Mouse (Mus musculus): ENCODE measurements at regions not wholly inside any gene's neighbourhood (a gene's known extent, or its start where the extent isn't known, plus 50 kb on each side); places are given as distances from the start of the nearest gene placed in this dataset.
A peak's percentile ranks its signal among the peaks of the same experiment; 100 is the strongest.

DNA sequence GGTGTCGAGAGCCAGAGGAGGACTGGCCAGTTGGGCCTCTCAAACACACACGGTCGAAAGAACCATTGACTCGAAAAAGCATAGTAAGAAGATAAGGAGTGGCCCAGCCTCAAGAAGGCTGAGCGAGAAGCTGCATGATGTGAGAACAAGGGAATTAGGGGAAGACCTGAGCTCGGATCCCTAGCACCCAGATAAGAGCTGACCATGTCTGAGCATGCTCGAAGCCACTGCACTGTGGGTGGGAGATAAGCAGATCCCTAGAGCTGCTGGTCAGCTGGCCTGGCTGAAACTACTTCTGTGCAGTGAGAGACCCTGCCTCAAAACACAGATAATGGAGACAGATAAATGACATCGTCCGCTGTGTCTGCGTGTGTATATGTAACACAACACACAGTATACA lies 111.8 kb upstream of the Tmem189 start:
- no peaks in the 10 kb centered on the region for H3K36me3 ChIP-seq (replicated peaks; ENCODE audit: low read length)
- no peaks in the 10 kb centered on the region for H3K9me3 ChIP-seq
- peaks cover 49% of the 10 kb centered on the region for H3K27me3 ChIP-seq (replicated peaks)
- peak overlapping the region; percentile 59 for H3K4me3 ChIP-seq (replicated peaks)
- TF ChIP-seq FLI1 (IDR thresholded peaks at IDR 0.05; ENCODE audit: low read length) (no peak), GATA1 (IDR thresholded peaks at IDR 0.05; ENCODE audit: borderline replicate concordance, low read length) (no peak)
- H3K4me1 ChIP-seq, result peaks cover 84% of the 10 kb centered on the region

DNA sequence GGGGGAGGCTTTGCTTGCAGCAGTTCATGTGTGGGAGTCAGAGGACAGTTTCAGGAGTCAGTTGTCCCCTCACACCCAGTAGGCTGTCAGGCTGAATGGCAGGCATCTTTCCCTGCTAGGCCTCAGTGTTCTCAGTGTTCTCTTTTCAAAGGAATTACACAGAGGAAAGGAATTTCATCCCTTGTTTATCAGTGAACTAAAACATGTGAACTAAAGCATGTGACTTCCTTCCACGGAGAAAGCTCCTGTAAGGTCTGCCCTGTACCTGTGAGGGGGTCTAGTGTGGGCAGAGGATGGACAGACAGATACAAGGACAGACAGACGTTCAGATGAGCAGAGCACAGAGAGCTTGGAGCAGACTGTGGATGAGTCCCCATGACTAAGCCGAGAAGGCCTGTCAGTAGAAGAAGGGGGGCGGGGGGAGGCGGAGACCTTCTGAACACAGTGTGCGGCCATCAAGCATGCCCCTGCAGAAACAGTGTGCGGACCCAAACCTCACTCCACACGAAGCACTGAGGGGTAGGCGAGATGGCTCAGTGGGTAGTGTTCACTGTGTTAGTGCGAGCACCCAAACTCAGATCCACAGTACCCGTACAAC lies 111.1 kb upstream of the Tmem189 start:
- Histone ChIP-seq H3K9me3 (no peaks in the 10 kb centered on the region), H3K36me3 (replicated peaks; ENCODE audit: low read length) (no peaks in the 10 kb centered on the region), H3K4me3 (replicated peaks) (peak overlapping the region; percentile 73), H3K27me3 (replicated peaks) (peaks cover 49% of the 10 kb centered on the region), H3K4me1 (peaks cover 84% of the 10 kb centered on the region)
- TF ChIP-seq GATA1 (IDR thresholded peaks at IDR 0.05; ENCODE audit: borderline replicate concordance, low read length) (no peak), FLI1 (IDR thresholded peaks at IDR 0.05; ENCODE audit: low read length) (no peak)

DNA sequence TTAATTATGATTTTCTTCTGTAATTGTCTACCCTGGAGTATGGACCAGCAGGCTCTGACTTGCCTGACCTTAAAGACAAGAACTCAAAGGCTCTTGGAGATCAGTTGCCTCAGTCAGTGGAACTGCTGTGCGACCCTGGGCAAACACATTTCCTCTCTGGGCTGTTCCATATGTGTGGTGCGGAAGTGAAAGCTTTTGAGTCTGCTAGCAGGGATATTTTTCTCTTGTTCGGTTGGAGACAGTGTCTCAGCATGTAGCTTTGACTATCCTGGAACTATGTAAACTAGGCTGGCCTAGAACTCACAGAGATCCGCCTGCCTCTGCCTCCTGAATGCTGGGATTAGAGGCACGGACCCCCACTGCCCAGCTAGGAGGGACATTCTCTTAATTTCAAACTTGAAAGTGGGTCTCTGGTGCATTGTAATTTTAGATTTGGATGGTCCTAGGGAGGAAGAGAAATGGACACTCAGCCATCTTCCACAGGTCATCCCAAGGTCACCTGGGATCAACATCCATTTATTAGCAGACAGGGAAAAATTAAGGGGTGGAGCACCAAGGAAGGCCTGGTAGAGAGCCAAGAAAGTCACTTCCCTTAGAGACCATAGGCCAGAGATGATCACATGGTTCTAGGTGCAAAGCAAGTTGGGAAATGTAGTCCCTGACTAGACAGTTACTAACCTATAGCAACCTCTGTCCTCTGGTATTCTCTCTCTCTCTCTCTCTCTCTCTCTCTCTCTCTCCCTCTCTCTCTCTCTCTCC lies 110.2 kb upstream of the Tmem189 start:
- no peaks in the 10 kb centered on the region for H3K36me3 ChIP-seq (replicated peaks; ENCODE audit: low read length)
- no peaks in the 10 kb centered on the region for H3K9me3 ChIP-seq
- TF ChIP-seq FLI1 (IDR thresholded peaks at IDR 0.05; ENCODE audit: low read length), result no peak
- no peak for TF ChIP-seq GATA1 (IDR thresholded peaks at IDR 0.05; ENCODE audit: borderline replicate concordance, low read length)
- peaks cover 49% of the 10 kb centered on the region for H3K27me3 ChIP-seq (replicated peaks)
- H3K4me3 ChIP-seq (replicated peaks), result no peak overlapping the region
- H3K4me1 ChIP-seq, result peaks cover 82% of the 10 kb centered on the region

DNA sequence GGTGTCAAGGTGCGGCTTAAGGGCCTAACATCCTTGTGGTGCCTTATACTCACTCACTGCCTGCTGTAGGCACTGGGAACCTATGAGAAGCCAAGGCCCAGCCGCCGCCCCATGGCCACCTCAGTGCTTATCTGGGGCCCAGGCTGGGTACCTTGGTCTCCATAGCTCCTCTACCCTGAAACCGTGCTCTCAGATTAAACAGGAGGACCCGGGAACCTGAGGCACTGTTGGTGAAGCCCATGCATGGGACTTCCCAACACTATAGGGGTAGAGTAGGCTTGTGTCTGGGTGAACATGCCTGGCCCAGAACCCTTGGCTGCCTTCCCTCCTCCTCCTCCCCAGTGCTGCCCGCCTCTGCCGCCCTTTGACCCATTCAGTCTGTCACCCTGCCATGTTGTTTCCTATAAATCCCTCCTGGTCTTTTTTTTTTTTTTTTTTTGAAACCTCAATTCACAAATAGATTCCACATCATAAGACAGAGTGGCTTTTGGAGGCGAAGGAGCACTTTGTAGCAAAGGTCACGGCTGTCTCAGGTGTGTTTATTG lies 109.4 kb upstream of the Tmem189 start:
- H3K36me3 ChIP-seq (replicated peaks; ENCODE audit: low read length), result no peaks in the 10 kb centered on the region
- peaks cover 3% of the 10 kb centered on the region; the same call in 1 of the 2 replicates for H3K9me3 ChIP-seq
- peaks cover 79% of the 10 kb centered on the region for H3K4me1 ChIP-seq
- peak overlapping the region; percentile 33 for H3K4me3 ChIP-seq (replicated peaks)
- peaks cover 50% of the 10 kb centered on the region for H3K27me3 ChIP-seq (replicated peaks)
- TF ChIP-seq FLI1 (IDR thresholded peaks at IDR 0.05; ENCODE audit: low read length), result no peak
- TF ChIP-seq GATA1 (IDR thresholded peaks at IDR 0.05; ENCODE audit: borderline replicate concordance, low read length), result no peak

DNA sequence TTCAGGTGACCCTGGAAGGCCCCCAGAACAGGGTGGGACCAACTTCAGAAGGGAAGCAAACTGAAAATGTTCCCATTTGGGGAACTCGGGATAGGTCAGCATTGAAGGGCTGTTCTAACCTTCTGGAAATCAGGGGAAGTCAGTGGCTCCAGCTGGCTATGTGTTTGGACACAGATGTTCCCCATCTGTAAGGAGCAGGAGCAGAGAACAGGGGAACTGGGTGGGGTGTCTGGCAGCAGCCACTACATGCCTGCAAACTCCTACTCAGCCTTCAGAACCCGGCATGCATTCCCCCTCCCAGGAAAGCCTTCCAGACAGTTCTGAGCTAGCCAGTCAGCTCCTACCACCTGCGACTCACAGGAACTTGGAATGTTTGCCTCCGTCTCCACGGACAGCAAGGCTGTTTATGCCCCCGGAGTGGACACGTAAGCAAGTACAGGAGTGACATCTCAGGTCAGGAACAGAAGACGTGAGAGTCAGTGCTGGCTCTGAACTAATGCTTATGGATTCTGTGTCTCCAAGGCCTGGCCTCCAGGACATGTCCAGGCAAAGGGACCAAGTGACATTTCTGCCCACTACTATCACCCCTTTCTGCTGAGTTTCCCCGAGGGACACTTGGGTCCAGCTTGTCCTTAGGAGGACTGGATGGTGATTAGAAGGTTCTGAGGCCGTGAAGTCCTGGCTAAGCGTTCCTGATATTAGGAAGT lies 108.6 kb upstream of the Tmem189 start:
- no peaks in the 10 kb centered on the region for H3K36me3 ChIP-seq (replicated peaks; ENCODE audit: low read length)
- peaks cover 48% of the 10 kb centered on the region for H3K27me3 ChIP-seq (replicated peaks)
- no peak for TF ChIP-seq FLI1 (IDR thresholded peaks at IDR 0.05; ENCODE audit: low read length)
- no peak for TF ChIP-seq GATA1 (IDR thresholded peaks at IDR 0.05; ENCODE audit: borderline replicate concordance, low read length)
- H3K9me3 ChIP-seq, result peaks cover 6% of the 10 kb centered on the region; the same call in 1 of the 2 replicates
- peaks cover 76% of the 10 kb centered on the region for H3K4me1 ChIP-seq
- H3K4me3 ChIP-seq (replicated peaks), result no peak overlapping the region

DNA sequence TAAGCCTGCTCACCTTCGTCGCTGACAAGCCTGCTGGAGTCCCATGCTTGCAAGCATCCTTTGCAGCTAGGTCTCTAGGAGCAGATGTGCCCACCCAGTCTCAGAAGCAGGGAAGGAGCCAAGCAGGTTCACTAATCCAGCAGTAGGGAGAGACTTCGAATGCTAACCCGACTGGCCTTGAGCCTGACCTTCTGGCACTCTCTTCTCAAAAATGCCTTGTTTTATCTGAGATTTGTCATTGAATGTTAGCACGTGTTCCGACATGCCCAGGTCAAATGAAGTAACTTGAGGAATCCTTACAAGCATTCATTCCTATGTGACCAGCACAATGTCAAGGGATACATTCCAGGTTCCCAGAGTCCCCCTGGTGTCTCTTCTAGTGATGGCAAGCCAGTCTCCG lies 105.9 kb upstream of the Tmem189 start:
- Histone ChIP-seq H3K4me1 (peaks cover 58% of the 10 kb centered on the region), H3K27me3 (replicated peaks) (peaks cover 63% of the 10 kb centered on the region), H3K4me3 (replicated peaks) (no peak overlapping the region), H3K36me3 (replicated peaks; ENCODE audit: low read length) (no peaks in the 10 kb centered on the region), H3K9me3 (peaks cover 6% of the 10 kb centered on the region; the same call in 1 of the 2 replicates)
- TF ChIP-seq GATA1 (IDR thresholded peaks at IDR 0.05; ENCODE audit: borderline replicate concordance, low read length) (no peak), FLI1 (IDR thresholded peaks at IDR 0.05; ENCODE audit: low read length) (no peak)

DNA sequence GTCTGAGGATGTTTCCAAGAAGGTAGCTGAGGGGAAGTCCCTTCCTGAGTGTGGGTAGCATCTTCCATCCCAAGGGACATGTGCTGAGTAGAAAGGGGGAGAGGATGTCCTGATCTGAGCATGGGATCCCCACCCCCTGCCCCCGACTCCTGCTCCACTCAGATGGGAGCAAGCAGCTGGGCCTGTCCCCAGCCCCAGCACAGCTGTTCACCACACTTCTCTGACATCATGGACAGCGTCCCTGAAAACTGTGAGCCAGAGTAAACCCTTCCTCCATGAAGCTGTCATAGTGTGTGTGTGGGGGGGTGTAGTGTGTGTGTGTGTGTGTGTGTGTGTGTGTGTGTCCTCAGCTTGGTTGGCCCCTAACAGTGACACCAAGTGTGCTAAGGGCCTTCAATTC lies 104.3 kb upstream of the Tmem189 start:
- peaks cover 74% of the 10 kb centered on the region for H3K27me3 ChIP-seq (replicated peaks)
- TF ChIP-seq GATA1 (IDR thresholded peaks at IDR 0.05; ENCODE audit: borderline replicate concordance, low read length) (no peak), FLI1 (IDR thresholded peaks at IDR 0.05; ENCODE audit: low read length) (no peak)

DNA sequence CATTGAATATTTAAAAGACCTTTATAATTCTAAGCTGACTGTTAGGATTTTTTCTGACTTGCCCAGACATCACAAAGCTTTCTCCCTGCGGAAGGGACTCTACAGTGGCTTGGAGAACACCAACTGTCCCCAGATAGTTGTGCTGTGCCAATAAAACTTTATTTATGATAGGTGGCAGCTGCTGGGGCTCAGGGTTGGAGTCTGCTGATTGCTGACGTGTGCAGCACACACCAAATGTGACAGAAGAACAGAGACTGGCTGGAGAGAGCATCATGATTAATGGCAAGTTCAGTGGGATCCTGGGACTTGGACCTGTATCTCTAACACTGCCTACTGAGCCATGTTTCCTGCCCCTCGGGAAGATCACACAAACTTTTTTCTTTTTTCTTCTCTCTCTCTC lies 103.1 kb upstream of the Tmem189 start:
- H3K4me1 ChIP-seq, result peaks cover 57% of the 10 kb centered on the region
- no peaks in the 10 kb centered on the region for H3K36me3 ChIP-seq (replicated peaks; ENCODE audit: low read length)
- H3K9me3 ChIP-seq, result peaks cover 6% of the 10 kb centered on the region; the same call in 1 of the 2 replicates
- TF ChIP-seq FLI1 (IDR thresholded peaks at IDR 0.05; ENCODE audit: low read length), result no peak
- no peak for TF ChIP-seq GATA1 (IDR thresholded peaks at IDR 0.05; ENCODE audit: borderline replicate concordance, low read length)
- H3K27me3 ChIP-seq (replicated peaks), result peaks cover 66% of the 10 kb centered on the region
- no peak overlapping the region for H3K4me3 ChIP-seq (replicated peaks)

More for the DNA sequence above, 104.3 kb upstream of the Tmem189 start:
- Histone ChIP-seq H3K36me3 (replicated peaks; ENCODE audit: low read length) (no peaks in the 10 kb centered on the region), H3K4me1 (peaks cover 55% of the 10 kb centered on the region), H3K9me3 (peaks cover 6% of the 10 kb centered on the region; the same call in 1 of the 2 replicates), H3K4me3 (replicated peaks) (no peak overlapping the region)

DNA sequence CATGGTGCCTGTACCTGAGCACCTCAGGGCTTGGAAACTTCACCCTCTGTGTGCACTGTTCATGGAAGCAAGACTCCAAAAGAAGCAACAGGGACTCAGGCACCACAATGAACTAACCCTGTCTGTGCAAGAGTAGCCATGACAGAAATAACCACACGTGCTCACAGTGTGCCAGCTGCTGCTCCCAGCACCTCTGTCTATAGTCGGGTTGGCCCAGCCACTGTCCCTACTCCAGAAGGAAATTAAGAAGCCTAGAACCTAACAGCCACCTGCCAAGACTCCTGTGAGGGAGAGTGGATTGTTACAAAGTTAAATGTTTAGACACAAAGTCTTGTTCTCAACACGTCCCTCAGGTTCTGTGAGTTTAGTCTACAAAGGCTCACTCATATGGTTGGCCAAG lies 102.7 kb upstream of the Tmem189 start:
- Histone ChIP-seq H3K9me3 (peaks cover 6% of the 10 kb centered on the region; the same call in 1 of the 2 replicates), H3K27me3 (replicated peaks) (peaks cover 64% of the 10 kb centered on the region)
- TF ChIP-seq FLI1 (IDR thresholded peaks at IDR 0.05; ENCODE audit: low read length) (no peak), GATA1 (IDR thresholded peaks at IDR 0.05; ENCODE audit: borderline replicate concordance, low read length) (no peak)

More for the DNA sequence above, 102.7 kb upstream of the Tmem189 start:
- H3K4me1 ChIP-seq, result peaks cover 61% of the 10 kb centered on the region
- H3K4me3 ChIP-seq (replicated peaks), result no peak overlapping the region
- no peaks in the 10 kb centered on the region for H3K36me3 ChIP-seq (replicated peaks; ENCODE audit: low read length)

Measured in megakaryocyte, embryonic 14.5 days (primary cell).